Mouse (Mus musculus): ENCODE data around the gene Slc1a5. TPM values are rescaled to one million over a fixed set of nuclear protein-coding genes. Genes with fewer than 3 reads are reported as not detected.

The Slc1a5 gene
- polyA plus RNA-seq, 1 experiment, result 74.6 TPM

DNA sequence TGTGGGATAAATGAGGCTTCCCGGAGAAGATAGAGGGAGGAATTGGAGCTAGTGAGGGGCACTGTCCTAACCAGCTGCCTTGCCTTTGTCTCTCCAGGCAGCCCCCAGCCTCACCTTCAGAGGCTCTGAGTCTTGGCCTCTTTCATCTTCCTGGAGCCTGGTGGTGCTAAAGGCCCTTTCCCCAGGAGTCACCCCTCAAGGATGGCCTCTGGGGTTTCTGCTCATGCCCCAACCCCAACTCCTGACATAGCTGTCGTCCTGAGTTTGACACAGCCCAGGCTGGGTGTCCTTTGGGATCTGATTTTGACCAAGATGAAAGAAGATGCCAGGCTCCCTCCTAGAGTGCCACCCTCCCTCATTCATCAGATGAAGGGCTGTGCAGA, 59.0 kb downstream of the Slc1a5 start:
- no peaks in the 10 kb centered on the region for H3K36me3 ChIP-seq (ENCODE audit: control insufficient read depth, insufficient read depth, low read length)
- TF ChIP-seq POLR2A (IDR thresholded peaks at IDR 0.05; ENCODE audit: low read depth, low read length) (no peak), CTCF (conservative IDR thresholded peaks at IDR 0.05; ENCODE audit: insufficient read depth, insufficient read length, low read depth, low read length) (no peak)
- 83% methylated on average over 2 of the region's 2 CpGs for WGBS
- H3K4me3 ChIP-seq (ENCODE audit: insufficient read depth, low read depth, low read length), result no peak overlapping the region
- no peak overlapping the region for H3K27ac ChIP-seq (ENCODE audit: insufficient read depth, low read depth, low read length)
- DNase-seq, result no peak
- no peaks in the 10 kb centered on the region for H3K27me3 ChIP-seq (replicated peaks; ENCODE audit: control insufficient read depth, insufficient read depth, low read length)
- 0 out of 2 replicates have a peak, but pooled peaks cover 5% of the 10 kb centered on the region for H3K4me1 ChIP-seq (ENCODE audit: control insufficient read depth, insufficient read depth, low read length)

- H3K27ac ChIP-seq (ENCODE audit: insufficient read depth, low read depth, low read length), result no peak overlapping the region
- no peak overlapping the region for H3K4me3 ChIP-seq (ENCODE audit: insufficient read depth, low read depth, low read length)
- no peak for TF ChIP-seq CTCF (conservative IDR thresholded peaks at IDR 0.05; ENCODE audit: insufficient read depth, insufficient read length, low read depth, low read length)
- no peaks in the 10 kb centered on the region for H3K36me3 ChIP-seq (ENCODE audit: control insufficient read depth, insufficient read depth, low read length)
- no peak for DNase-seq
- 70% methylated on average over 4 of the region's 4 CpGs for WGBS
- 0 out of 2 replicates have a peak, but pooled peaks cover 5% of the 10 kb centered on the region for H3K4me1 ChIP-seq (ENCODE audit: control insufficient read depth, insufficient read depth, low read length)
- no peaks in the 10 kb centered on the region for H3K27me3 ChIP-seq (replicated peaks; ENCODE audit: control insufficient read depth, insufficient read depth, low read length)
Measured at GRCm38 (mm10) chr7:16841078-16841477, 59.9 kb downstream of the Slc1a5 start.

DNA sequence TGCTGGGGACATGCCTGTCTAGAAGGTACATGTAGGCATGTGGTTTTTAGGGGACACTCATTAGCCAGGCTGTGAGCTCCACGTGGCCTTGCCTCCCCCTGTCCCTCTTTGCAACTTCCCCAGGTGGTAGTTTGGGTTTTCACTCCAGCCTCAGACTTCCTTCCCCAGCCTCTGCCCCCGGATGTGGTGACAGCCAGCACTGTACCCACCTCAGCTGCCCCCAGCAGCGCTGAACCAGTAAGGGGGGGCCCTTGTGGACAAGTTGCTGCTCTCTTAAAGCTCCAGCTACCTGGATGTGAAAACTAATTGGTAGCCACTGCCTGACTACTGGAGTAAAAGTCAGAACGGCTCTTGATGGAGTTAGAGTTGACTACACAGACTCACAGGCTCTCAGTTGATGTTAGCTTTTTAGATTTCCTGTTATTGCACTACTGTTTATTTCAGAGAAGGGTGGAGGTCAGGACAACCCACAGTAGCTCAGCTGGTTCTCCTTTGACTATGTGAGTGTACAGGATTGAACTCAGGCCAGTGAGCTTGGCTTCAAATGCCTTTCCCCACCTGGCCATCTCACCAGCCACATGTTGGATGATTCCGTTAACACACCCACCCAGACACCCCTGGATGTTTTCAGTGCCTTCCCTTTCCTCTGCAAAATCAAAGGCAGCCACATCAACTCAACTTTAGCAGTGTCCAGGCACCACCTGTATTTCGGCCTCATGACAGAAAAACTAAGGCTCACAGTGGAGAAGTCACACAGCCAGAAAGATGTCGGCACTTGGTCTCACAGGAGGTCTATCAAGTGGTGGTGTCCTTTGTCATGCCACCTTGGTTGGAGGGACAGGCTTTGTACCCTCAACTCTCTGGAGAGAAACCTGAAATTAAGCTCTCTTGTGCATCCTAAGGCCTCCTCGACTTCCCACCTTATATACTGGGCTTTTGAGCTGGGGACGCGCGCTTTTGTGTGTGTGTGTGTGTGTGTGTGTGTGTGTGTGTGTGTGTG, 60.7 kb downstream of the Slc1a5 start:
- TF ChIP-seq POLR2A (IDR thresholded peaks at IDR 0.05; ENCODE audit: low read depth, low read length), result no peak
- no peak for TF ChIP-seq CTCF (conservative IDR thresholded peaks at IDR 0.05; ENCODE audit: insufficient read depth, insufficient read length, low read depth, low read length)
- H3K27me3 ChIP-seq (replicated peaks; ENCODE audit: control insufficient read depth, insufficient read depth, low read length), result no peaks in the 10 kb centered on the region
- peak; percentile 21 for DNase-seq
- H3K4me1 ChIP-seq (ENCODE audit: control insufficient read depth, insufficient read depth, low read length), result 0 out of 2 replicates have a peak, but pooled peaks cover 5% of the 10 kb centered on the region
- no peaks in the 10 kb centered on the region for H3K36me3 ChIP-seq (ENCODE audit: control insufficient read depth, insufficient read depth, low read length)
- peak overlapping the region; percentile 83 for H3K4me3 ChIP-seq (ENCODE audit: insufficient read depth, low read depth, low read length)
- H3K27ac ChIP-seq (ENCODE audit: insufficient read depth, low read depth, low read length), result peak overlapping the region; percentile 63
- WGBS, result 44% methylated on average over 11 of the region's 11 CpGs

DNA sequence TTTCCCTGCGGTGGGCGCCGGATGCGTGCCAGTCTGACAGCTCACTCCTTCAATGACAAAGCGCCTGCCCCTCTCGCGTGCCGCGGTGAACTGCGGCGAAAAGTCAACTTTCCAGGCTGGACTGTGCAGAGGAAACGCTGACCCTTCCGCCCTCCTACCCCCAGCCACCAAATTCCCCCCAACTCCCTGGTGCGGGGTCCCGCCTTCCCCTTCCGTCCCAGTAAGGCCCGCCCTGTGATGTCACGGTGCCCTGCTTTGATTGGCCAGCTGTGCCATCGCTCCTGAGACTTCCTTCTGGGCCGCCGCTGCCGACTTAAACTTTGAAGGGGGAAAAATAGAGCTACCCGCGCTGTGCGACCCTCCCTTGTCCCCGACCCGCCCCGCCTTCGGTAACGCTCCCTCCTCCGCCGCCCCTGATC, 61.5 kb downstream of the Slc1a5 start, which contains the start of gene Prkd2:
Gene Prkd2, plus strand, starts transcription at position 258 of the 419 bp plus-strand sequence.
- H3K4me3 ChIP-seq (ENCODE audit: insufficient read depth, low read depth, low read length), result peak within 1 kb of the TSS; percentile 83
- WGBS, result under 1% methylated on average over 32 of the region's 32 CpGs
- no peaks in the 10 kb centered on the region for H3K36me3 ChIP-seq (ENCODE audit: control insufficient read depth, insufficient read depth, low read length)
- peak within 1 kb of the TSS; percentile 67 for H3K27ac ChIP-seq (ENCODE audit: insufficient read depth, low read depth, low read length)
- TF ChIP-seq POLR2A (IDR thresholded peaks at IDR 0.05; ENCODE audit: low read depth, low read length) (peak; percentile 52), CTCF (conservative IDR thresholded peaks at IDR 0.05; ENCODE audit: insufficient read depth, insufficient read length, low read depth, low read length) (no peak)
- 0 out of 2 replicates have a peak, but pooled peaks cover 5% of the 10 kb centered on the region for H3K4me1 ChIP-seq (ENCODE audit: control insufficient read depth, insufficient read depth, low read length)
- H3K27me3 ChIP-seq (replicated peaks; ENCODE audit: control insufficient read depth, insufficient read depth, low read length), result no peaks in the 10 kb centered on the region
- peak; percentile 95 for DNase-seq

DNA sequence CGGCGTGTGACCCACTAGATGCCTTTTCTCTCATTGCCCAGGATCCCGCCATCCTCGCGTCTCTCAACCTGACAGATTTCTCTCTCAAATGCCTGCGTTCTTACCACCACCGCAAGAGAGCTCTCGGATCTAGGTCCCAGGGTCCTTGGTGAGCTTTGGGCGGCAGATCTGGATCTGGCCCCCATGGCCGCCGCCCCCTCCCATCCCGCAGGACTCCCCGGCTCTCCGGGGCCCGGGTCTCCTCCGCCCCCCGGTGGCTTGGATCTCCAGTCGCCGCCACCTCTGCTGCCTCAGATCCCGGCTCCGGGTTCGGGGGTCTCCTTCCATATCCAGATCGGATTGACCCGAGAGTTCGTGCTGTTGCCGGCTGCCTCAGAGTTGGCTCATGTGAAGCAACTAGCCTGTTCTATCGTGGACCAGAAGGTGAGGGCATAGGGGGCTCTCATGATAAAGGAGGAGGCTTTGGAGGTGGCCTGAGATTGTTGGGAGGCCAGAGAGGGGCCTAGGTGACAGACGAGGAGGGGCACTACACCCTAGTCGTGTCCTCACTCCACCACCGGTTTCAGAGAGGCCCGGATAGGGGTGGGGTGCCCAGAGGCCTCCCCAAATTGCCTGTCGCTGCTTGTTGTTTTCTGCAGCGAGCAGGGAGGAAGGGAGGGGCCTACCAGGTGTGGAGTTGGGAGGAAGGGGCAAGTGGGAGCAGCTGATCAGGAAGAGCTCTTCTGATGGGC, 62.5 kb downstream of the Slc1a5 start:
- WGBS, result 4% methylated on average over 33 of the region's 33 CpGs
- peak overlapping the region; percentile 83 for H3K4me3 ChIP-seq (ENCODE audit: insufficient read depth, low read depth, low read length)
- DNase-seq, result peak; percentile 62
- no peaks in the 10 kb centered on the region for H3K36me3 ChIP-seq (ENCODE audit: control insufficient read depth, insufficient read depth, low read length)
- TF ChIP-seq CTCF (conservative IDR thresholded peaks at IDR 0.05; ENCODE audit: insufficient read depth, insufficient read length, low read depth, low read length), result no peak
- 0 out of 2 replicates have a peak, but pooled peaks cover 5% of the 10 kb centered on the region for H3K4me1 ChIP-seq (ENCODE audit: control insufficient read depth, insufficient read depth, low read length)
- no peaks in the 10 kb centered on the region for H3K27me3 ChIP-seq (replicated peaks; ENCODE audit: control insufficient read depth, insufficient read depth, low read length)
- peak overlapping the region; percentile 67 for H3K27ac ChIP-seq (ENCODE audit: insufficient read depth, low read depth, low read length)

DNA sequence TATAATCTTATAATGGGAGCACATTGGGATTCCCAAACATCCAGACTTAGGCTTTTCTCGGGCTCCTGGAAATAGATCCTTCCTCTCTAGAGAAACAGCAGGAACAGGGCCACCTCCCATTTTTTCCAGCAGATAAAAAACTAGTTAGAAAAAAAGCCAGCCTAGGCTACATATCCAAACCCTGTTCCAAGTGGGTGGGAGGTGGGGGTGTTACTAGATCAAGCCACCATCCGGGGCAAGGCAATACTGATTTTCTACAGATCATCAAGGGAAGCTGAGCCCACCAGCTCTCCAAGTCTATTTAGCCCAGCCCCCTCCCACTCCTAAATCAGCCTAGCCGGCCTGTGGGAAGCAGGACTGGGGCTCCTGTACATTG, 63.5 kb downstream of the Slc1a5 start:
- H3K27ac ChIP-seq (ENCODE audit: insufficient read depth, low read depth, low read length), result peak overlapping the region; percentile 73
- TF ChIP-seq CTCF (conservative IDR thresholded peaks at IDR 0.05; ENCODE audit: insufficient read depth, insufficient read length, low read depth, low read length) (no peak), POLR2A (IDR thresholded peaks at IDR 0.05; ENCODE audit: low read depth, low read length) (no peak)
- H3K4me1 ChIP-seq (ENCODE audit: control insufficient read depth, insufficient read depth, low read length), result 0 out of 2 replicates have a peak, but pooled peaks cover 5% of the 10 kb centered on the region
- DNase-seq, result peak; percentile 50
- peak overlapping the region; percentile 83 for H3K4me3 ChIP-seq (ENCODE audit: insufficient read depth, low read depth, low read length)
- H3K36me3 ChIP-seq (ENCODE audit: control insufficient read depth, insufficient read depth, low read length), result no peaks in the 10 kb centered on the region
- WGBS, result 47% methylated on average over 3 of the region's 3 CpGs
- no peaks in the 10 kb centered on the region for H3K27me3 ChIP-seq (replicated peaks; ENCODE audit: control insufficient read depth, insufficient read depth, low read length)

Data from kidney, adult 2 months (tissue).